Mouse (Mus musculus) liver, adult 2 months (tissue): ENCODE measurements around the gene Gm20388.

ENCODE experiments used
- CTCF ChIP-seq: fragments of 200-500 bp; IDR thresholded peaks from 2 replicates; pipeline ENCODE4 v1.5.1; 2011; ENCODE audit warnings: low read depth, low read length, control low read depth
- POLR2A ChIP-seq: fragments of 200-500 bp; IDR thresholded peaks from 2 replicates; pipeline ENCODE4 v1.6.1; 2011; ENCODE audit warnings: low read length, control low read depth; ENCODE audit not compliant: insufficient read depth; ENCODE audit errors: extremely low read depth

- TF ChIP-seq CTCF: no peak
- no peak for TF ChIP-seq POLR2A
Measured at GRCm38 (mm10) chr8:121698615-121699101, 1788.0 kb downstream of the Gm20388 start.
